Mouse (Mus musculus): Measurements from ENCODE around the gene Acsf2.
A peak's percentile ranks its signal among the peaks of the same experiment; 100 is the strongest.

The Acsf2 gene

GRCm38 (mm10) chr11:94598437-94599120 lies 3.1 kb downstream of the Acsf2 start:
- no peak for DNase-seq (ENCODE audit: low spot score)

- DNase-seq (ENCODE audit: low spot score) = peak; percentile 30
These were observed 4.4 kb downstream of the Acsf2 start for GRCm38 (mm10) chr11:94597319-94597718.

- DNase-seq (ENCODE audit: low spot score) = no peak
These were observed 5.3 kb downstream of the Acsf2 start for GRCm38 (mm10) chr11:94596311-94596852.

GRCm38 (mm10) chr11:94587511-94587910 lies 14.2 kb downstream of the Acsf2 start:
- DNase-seq (ENCODE audit: low spot score) = no peak

DNA sequence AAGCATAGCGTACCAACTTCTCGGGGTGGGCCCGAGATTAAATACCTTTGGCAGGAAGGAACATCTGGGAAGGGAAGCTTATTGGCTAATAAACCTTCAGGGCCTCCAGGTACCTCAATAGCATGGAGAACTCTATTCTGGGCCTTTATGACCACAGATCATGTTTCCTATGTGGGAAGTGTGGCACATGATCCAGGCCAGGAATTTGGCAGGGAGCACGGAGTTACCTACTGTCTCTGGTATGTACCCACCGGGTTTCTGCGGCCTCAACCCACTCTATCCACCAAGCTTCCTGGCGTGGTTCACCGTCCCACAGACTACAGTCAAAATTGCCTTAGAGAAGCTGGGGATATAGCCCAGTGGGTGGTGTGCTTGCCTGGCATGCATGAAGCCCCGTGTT lies 16.6 kb downstream of the Acsf2 start:
- no peak for DNase-seq (ENCODE audit: low spot score)

GRCm38 (mm10) chr11:94580111-94580740 lies 21.4 kb downstream of the Acsf2 start:
- no peak for DNase-seq (ENCODE audit: low spot score)

DNA sequence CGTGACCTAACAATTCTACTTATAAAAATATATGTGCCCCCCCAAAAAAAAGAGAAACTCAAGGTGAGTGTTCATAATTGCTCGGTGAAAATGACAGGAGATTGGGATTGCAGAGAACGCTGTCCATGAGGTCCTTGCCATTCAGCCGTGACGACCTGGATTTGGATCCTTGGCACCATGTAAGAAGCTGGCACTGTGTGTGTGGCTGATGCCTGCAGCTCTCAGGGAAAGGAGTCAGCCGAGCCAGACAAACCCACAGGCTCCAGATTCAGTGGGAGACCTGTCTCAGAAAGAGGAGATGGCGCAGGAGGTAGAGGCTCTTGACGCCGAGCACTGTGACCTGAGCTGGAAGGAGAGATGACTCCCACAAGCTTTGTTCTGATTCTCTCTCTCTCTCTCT lies 25.3 kb downstream of the Acsf2 start:
- DNase-seq (ENCODE audit: low spot score) = no peak

DNA sequence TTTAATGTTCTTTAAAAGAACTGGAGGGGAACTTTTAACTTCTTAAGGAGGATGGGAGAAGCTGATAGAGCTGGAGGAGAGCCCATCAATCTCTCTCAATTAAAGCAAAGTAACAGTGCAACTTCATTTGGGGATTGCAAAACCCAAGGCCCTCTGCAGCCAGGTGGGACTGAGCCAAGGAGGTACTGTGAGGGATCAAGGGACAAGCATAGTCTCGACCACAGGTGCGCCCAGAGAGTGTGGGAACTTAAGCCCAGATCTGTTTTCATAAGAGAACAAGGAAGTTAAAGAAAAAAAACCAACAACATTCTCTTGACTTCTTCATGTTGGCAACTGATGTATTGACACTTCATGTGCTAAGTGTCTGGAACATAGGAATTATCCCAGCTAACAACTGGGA lies 26.6 kb downstream of the Acsf2 start:
- DNase-seq (ENCODE audit: low spot score) = no peak

- no peak for DNase-seq (ENCODE audit: low spot score)
These were observed 27.1 kb downstream of the Acsf2 start for GRCm38 (mm10) chr11:94574560-94574959.

- no peak for DNase-seq (ENCODE audit: low spot score)
These were observed 29.8 kb downstream of the Acsf2 start for GRCm38 (mm10) chr11:94571850-94572249.

GRCm38 (mm10) chr11:94570612-94571011 lies 31.1 kb downstream of the Acsf2 start:
- DNase-seq (ENCODE audit: low spot score) = no peak

- no peak for DNase-seq (ENCODE audit: low spot score)
These were observed 34.3 kb downstream of the Acsf2 start for GRCm38 (mm10) chr11:94567326-94567725.

- no peak for DNase-seq (ENCODE audit: low spot score)
These were observed 35.1 kb downstream of the Acsf2 start for GRCm38 (mm10) chr11:94566534-94566933.

- DNase-seq (ENCODE audit: low spot score) = no peak
These were observed 36.6 kb downstream of the Acsf2 start for GRCm38 (mm10) chr11:94565151-94565479.

- DNase-seq (ENCODE audit: low spot score) = no peak
These were observed 37.1 kb downstream of the Acsf2 start, which contains the start of gene Chad for GRCm38 (mm10) chr11:94564437-94565150. Gene Chad (plus strand): TSS chr11:94565047.

DNA sequence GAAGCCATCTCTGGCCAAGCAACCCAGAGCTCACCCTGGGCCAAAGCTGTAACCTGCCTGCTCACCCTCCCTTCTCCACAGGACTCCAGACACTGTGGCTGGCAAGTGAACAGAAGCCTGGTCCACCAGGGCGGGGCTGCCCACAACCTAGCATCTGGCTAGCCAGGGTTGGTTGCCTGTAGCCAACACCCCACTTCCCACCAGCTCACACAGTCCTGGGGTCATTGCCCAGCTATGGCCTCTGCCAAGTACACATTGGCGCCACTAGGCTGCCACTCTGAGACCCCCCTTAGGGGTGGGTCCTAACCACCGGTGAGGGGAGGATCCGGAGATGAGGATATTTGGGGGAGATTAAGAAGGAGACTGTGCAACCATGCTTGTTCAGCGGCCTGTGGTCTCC lies 37.9 kb downstream of the Acsf2 start:
- DNase-seq (ENCODE audit: low spot score) = no peak

DNA sequence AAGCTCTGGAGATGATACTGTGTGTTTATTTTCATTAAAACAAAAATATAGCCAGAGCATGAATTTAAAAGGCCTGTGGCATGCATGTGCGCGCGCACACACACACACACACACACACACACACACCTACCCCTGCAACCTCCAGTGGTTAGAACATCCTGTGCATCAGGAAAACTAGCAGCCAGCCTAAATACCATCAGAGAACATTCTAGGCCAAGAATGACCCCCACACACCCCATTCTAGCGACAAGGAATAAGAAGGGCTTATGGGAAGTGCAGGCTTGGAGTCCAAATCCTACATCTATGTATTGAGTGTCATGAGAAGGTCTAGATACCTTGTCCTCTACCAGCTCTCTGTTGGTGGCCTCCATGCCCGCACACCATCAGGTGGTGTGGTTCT lies 38.3 kb downstream of the Acsf2 start:
- DNase-seq (ENCODE audit: low spot score) = no peak

DNA sequence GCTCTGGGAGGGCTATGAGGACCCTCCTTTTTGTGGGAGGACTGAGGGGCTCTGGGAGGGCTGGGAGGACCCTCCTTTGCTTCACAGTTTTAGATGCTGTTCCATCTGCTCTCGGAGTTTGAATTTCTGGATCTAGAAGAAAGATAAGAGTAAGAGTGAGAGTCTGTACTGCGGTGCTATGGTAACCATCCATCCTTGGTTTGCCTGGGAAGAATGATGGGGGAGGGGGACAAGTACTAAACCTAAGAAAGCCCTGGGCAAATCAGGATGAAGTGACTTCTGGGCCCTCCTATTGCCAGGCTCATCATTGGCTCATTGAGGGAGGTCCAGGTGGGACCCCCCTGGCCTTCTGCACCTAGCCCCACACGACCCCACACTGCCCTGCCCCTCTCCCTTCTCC lies 43.4 kb downstream of the Acsf2 start:
- DNase-seq (ENCODE audit: low spot score) = no peak

- no peak for DNase-seq (ENCODE audit: low spot score)
These were observed 51.3 kb downstream of the Acsf2 start for GRCm38 (mm10) chr11:94550442-94550744.

DNA sequence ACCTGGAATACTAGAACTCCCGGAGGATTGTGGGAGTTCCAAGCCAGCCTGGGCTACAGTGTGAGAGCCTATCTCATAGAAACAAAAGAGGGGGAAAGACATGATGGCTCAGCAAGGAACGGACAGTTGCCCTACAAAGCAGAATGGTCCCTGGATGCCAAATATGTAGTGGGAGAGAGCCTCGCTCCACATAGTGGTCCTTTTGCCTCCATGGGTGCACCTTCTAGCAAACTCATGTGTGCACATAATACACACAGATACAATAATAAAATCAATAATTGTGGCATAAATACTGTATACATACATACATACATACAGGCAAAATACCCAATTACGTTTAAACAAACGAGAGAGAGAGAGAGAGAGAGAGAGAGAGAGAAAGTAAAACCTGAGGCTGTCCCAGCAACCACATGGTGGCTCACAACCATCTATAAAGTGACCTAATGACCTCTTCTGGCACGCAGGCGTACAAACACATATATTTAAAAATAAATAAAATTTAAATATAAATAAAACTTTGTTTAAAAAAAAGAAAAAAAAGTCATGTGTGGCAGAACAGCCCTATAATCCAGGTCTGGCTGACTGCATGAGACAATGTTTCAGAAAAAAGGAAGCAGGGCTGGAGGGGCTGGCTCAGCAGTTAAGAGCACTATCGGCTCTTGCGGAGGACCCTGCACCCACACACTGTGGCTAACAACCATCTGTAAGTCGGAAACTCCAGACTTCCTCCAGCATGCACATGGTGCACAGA lies 51.8 kb downstream of the Acsf2 start:
- DNase-seq (ENCODE audit: low spot score) = no peak

- DNase-seq (ENCODE audit: low spot score) = peak; percentile 90
These were observed 52.6 kb downstream of the Acsf2 start, which contains the start of gene Rsad1 for GRCm38 (mm10) chr11:94548888-94549690. Gene Rsad1 (minus strand): TSS chr11:94549255.

Data from ovary, adult 18-20 months (tissue).